Mouse (Mus musculus) left cerebral cortex, adult 8-10 months (tissue): Measurements from ENCODE around the gene Hectd3. TPM values are rescaled to one million over a fixed set of nuclear protein-coding genes. Genes with fewer than 3 reads are reported as not detected.

Experiments used
- DNase-seq, 2 experiments: peaks; one replicate each; pipeline ENCODE4 v3.0.0; 2022; ENCODE audit warnings: low spot score in 2 of 2
- total RNA-seq, 4 experiments: library from RNA; stranded (reverse); gene quantifications; 2 replicates each; pipeline ENCODE4 v1.2.4; 2022

Gene Hectd3
- total RNA-seq, 4 experiments from 2014 or later: 40.3 to 60.2 (median 48.0) TPM

DNA sequence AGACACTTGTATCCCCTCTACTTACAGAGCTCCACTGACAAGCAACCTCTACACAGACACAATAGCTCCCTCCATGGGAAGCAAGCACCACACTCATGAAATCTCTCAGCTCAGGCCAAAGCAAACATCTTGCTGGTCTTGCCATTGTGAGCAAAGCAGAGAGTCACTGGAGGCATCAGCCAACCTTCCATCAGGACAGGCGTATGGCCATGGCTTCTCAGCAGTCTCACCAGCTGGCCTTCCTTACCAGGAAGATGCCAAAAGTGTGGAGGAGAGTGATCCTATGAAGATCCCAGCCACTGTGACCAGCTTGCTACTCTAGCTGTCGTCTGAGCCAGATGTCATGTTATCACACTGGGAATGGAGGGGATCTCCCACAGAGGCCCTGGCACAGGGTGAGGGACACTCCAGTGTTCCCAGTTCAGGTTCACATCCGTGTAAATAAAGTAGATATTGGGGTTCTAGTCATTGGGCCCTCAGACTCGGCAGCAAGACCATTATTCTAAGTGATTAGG, 19.8 kb downstream of the Hectd3 start:
- DNase-seq: no peak

DNA sequence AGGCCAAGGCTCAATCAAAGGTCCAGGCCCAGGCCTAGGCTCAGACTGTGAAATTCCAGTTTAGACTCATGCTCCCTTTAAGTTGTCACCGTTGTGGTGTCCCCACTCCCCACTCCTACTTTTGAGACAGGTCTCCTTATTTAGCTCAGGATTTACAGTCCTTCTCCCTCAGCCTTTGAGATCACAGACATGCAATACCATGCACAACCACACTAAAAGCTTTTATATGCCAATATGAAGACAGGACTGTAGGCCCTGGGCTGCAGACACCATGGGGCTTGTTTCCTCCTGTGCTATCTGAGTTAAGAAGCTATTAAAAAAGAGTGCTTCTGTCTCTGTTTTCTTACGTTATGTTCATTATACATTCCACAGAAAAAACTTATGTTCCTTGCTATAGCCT, 22.6 kb downstream of the Hectd3 start:
- DNase-seq: no peak

DNA sequence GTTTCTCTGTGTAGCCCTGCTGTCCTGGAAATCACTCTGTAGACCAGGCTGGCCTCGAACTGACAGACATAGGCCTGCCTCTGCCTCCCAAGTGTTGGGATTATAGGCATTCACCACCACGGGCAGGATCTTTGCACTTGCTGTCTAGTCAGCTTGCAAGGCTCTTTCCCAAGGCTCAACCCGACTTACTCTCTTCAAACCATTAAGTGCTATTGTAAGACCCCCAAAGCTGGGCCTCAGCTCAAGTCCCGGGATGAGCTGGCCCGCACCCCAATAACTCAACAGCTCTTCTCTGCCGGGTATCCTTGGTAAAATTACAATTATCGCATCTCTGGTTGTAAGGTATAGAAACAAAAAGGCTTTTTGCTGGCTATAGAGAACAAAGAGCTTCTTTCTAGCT, 23.2 kb downstream of the Hectd3 start:
- DNase-seq: no peak

DNA sequence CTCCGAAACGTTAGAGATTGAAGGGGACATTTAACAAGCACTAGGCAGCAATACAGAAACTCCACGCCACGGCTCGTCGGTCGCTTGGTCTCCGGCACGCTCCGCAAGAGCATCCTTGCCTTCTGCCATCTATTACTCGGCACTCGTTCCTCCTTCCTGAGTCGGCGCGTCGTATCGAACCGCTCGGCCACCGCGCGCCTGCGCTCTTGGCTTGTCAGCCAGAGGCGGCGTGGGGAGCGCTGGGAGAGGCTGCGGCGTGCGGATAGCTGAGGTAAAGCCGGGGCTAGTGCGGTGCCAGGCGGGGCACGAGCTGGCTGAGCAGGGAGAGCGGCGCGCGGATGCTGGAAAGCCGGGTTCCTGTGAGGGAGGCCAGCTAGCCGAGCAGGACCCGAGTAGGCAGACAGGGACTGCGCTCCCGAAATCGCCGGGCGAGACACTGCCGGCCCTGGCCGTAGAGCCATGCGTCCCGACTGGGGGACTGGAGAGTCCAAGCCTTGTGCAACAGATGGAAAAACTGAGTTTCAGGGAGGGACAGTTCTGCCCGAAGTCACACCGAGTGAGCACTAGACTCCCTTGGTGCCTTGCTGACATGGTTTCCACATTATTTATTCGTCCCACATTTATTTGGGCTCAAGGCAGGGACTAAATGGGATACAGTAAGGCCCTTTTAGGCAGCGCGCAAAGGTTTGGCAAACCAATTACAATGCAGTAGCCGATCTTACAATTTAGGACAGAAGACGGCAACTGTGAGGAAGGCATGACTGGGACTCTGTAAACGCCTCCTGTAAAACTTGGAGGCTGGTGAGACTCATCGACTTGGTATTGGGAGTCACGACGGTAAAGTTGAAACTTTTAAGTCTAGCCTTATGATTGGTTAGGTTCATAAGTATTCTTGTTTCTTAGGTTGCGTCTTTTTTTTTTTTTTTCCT, 24.4 kb downstream of the Hectd3 start, which contains the start of gene Eif2b3:
Gene Eif2b3 (plus strand): TSS at position 197 of the 929 bp plus-strand sequence.
- DNase-seq: peak; percentile 79 to 84

GRCm38 (mm10) chr4:117023469-117023868, 28.4 kb downstream of the Hectd3 start:
- DNase-seq: no peak

DNA sequence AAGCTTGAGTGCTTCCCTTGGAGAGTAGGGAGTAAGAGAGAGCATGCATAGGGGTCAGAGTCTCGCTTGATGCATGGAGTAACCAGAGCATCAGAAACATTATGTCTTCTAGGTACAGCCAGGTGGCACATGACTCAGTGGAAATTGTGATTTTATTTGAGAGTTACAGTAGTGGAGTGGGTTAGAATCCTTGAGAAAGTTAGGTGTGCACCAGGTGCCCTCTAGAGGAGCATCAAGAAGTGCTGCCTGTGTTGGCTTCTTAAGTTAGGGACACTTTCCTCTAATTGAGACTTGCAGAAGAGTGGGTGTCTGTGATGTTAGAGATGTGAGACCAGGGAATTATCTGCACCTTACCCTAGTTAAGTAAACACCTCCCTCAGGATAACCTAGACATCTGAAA, 36.0 kb downstream of the Hectd3 start:
- no peak for DNase-seq

- DNase-seq: peak in 1 of 2 experiments; percentile 33
Measured at GRCm38 (mm10) chr4:117039925-117040687, 45.0 kb downstream of the Hectd3 start.

DNA sequence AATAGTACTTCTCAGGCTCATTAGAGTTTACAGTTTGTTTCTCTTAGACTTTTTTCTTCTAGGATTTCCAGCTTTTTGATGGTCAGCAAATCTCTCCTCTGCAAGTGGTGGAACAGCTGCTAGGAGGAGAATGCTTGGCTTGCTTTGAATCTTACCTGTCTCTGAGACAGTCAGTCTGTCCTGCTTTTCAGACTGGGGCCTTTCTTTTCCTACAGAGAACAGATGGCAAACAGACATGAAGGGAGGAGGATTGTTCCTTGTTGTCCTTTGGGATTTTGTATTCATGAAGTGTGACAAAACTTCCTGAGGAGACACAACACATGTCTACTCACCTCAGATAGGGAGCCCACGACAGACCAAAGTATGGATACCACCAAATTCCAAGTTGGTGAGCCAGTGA, 45.7 kb downstream of the Hectd3 start:
- no peak for DNase-seq

DNA sequence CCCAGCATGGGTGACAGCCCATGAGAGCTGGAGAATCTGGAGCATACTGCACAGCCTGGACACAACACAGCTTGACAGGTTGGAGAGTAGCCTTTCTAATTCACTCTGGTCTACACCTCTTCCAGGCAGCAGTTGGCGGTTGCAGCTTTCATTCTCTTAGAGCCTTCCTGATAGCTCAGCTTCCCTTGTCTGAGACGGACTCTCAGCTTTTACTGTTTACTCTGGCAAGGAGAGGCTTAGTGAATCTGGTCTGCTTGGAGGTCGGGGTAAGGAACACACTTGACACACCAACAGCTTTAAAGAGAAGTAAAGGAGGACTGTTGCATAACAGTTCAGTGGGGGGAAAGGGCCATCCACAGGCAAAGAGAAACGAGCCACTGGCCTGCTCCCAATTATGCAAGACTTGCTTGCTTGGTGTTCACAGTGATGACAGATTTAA, 46.2 kb downstream of the Hectd3 start:
- DNase-seq: no peak

- DNase-seq: no peak
Measured at GRCm38 (mm10) chr4:117048836-117049235, 53.7 kb downstream of the Hectd3 start.

DNA sequence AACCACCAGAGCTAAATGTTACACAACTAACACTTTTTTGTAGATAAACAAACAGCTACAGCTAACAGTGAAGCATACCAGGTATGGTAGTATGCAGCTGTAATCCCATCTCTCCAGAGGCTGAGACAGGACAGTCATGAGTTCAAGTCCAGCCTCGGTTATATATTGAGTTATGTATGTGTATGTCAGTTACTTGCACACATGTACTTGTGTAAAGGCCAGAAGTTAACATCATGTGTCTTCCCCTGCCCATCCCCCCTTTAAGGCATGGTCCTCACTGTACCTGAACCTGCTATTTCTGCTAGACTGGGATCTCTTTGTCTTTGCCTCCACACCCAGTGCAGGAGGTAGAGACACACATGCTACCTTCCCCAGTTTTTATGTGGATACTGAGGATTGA, 54.4 kb downstream of the Hectd3 start:
- no peak for DNase-seq

- DNase-seq: no peak
Measured at GRCm38 (mm10) chr4:117052626-117053025, 57.5 kb downstream of the Hectd3 start.

- no peak for DNase-seq
Measured at GRCm38 (mm10) chr4:117053956-117054355, 58.8 kb downstream of the Hectd3 start.

Other genes starting within 250 kb of the Hectd3 start
- gene Toe1, start 187.7 kb upstream of the Hectd3 start, total RNA-seq: 10 to 100 TPM; 13.1 to 15.3 (median 14.9) TPM
- 1 to 10 TPM; 2.1 to 4.8 (median 2.9) TPM for gene Mutyh, start 187.6 kb upstream of the Hectd3 start, total RNA-seq
- 1 to 10 TPM; 1.3 to 1.9 (median 1.7) TPM for gene Hpdl, start 173.6 kb upstream of the Hectd3 start, total RNA-seq
- 10 to 100 TPM; 11.4 to 13.9 (median 12.4) TPM for gene Zswim5, start 117.9 kb upstream of the Hectd3 start, total RNA-seq
- 10 to 100 TPM; 62.5 to 75.0 (median 67.2) TPM for gene Urod, start 904 bp upstream of the Hectd3 start, total RNA-seq
- 10 to 100 TPM; 19.4 to 23.1 (median 22.5) TPM for gene Eif2b3, start 24.1 kb downstream of the Hectd3 start, total RNA-seq
- 1 to 10 TPM; 1.4 to 3.0 (median 1.6) TPM for gene Ptch2, start 100.8 kb downstream of the Hectd3 start, total RNA-seq
- 10 to 100 TPM; 14.1 to 18.8 (median 17.4) TPM for gene Btbd19, start 130.4 kb downstream of the Hectd3 start, total RNA-seq
- gene Tctex1d4, start 131.5 kb downstream of the Hectd3 start, total RNA-seq: not detected
- 10 to 100 TPM in 3 of 4 experiments, 1 to 10 TPM in 1; 8.0 to 14.1 (median 12.9) TPM for gene Plk3, start 138.6 kb downstream of the Hectd3 start, total RNA-seq
- 100 to 1,000 TPM; 561 to 608 (median 588) TPM for gene Rps8, start 160.9 kb downstream of the Hectd3 start, total RNA-seq
- under 1 TPM in 3 of 4 experiments, not detected in 1; 0.15 to 0.42 (median 0.36) TPM for gene Kif2c, start 187.3 kb downstream of the Hectd3 start, total RNA-seq